Mouse (Mus musculus): ENCODE data around the gene Olfr1340.
A peak's percentile ranks its signal among the peaks of the same experiment; 100 is the strongest.

The Olfr1340 gene

DNA sequence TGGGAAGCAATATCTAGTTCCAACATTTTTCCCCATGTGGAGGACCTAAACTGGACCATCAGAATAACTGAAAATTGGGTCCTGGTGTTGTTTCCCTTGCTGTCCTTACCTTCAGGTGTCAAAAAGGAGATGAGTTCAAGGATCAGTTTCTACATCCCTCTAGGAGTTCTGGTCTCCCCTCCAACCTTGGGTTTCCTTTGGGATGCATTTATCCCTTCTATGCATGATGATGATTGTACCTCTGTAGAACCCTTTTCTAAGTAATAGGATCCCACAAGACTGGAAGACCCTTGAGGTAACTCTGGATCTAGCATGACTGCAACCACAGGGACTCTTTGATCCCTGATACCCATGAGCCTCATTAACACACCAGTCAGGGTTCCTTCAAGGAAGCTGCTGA is at the start of gene Olfr1340:
Gene Olfr1340 (plus strand): TSS at position 301 of the 400 bp plus-strand sequence.
- DNase-seq (ENCODE audit: low read depth, low spot score) = no peak

DNA sequence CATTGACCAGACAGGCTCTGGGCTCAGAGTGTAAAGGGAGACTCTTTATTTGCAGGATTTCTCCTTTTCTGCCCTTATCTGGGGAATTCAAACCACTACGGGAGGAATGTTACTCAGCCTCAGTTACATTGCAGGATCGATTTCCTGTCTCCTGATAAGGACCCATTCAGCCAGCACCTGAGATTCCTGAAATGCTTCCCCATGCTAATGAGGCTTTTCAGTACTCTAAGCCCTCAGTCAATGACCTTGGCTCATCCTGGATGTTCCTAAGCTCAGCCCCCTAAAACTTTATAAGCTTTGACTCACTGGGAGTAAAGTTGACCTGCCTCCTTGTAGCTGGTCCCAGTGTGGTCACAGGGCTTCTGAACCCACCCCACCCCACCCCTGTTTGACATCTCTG is 32.9 kb upstream of the Olfr1340 start:
- DNase-seq (ENCODE audit: low read depth, low spot score) = no peak

DNA sequence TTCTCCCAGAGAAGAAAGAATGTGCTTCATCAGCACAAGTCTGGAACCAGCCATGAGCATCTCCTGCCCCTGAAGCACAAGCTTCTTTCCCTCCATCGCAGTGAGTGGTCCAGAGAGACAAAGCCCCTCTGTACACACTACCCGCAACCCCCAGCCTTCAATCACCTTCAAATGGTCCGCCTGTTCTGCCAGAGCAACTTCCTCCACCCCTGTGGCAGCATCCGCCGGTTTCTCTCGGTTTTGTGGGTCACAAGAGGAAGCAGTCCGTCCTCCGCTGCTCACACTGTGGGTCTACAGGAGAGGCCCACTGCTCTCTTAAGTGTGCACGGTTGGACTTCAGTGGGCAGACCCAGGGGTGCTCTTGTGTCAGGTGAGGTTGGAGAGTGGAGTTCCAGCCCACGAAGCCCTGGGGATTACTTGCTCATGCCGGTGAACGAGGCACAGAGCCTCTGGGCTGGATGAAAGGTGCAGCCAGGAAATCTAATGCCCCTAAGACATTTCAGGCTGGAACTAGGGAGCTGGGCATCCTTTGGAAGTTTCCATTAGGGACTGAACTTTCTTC is 27.4 kb upstream of the Olfr1340 start, which contains the start of gene Olfr1342:
Gene Olfr1342 (minus strand): TSS at position 345 of the 562 bp plus-strand sequence.
- DNase-seq (ENCODE audit: low read depth, low spot score) = no peak

DNA sequence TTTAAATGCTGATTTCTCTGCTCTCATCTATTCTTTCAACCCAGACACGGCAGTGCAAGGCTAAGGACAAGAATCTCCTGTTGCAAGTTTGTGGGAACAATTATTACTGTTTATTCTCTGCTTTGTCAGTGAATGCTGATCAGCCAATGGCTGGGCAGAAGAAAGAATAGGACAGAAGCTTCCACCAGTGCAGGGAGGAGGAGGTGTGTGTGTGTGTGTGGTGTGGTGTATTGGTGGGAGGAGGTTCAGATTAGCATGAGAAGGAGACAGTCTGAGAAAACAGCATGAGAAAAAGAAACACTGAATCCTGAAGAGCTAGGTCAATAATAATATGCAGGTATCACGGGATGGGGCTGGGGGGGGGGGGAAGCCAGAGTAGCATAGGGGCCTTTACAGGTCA is 26.1 kb upstream of the Olfr1340 start:
- DNase-seq (ENCODE audit: low read depth, low spot score) = no peak

DNA sequence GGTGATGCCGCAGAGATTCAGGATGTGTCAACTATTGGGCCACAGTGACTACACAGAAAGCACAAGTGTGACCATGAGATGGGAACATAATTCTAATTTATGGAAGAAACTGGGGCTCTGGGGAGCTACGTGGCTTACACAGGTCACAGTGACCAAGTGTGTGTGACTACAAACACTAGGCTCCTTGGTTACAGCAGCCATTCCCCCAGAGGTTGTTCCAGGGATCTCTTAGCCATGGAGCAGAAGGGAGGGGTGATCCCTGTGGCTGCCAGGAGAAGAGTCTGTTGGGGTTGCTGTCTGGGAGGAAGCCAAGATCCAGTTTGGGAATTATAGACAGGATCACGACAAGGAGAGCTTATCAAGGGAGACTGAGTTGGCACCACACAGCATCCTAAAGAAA is 16.7 kb upstream of the Olfr1340 start, which contains the start of gene Olfr1341:
Gene Olfr1341 (plus strand): TSS at position 301 of the 400 bp plus-strand sequence.
- DNase-seq (ENCODE audit: low read depth, low spot score) = no peak

DNA sequence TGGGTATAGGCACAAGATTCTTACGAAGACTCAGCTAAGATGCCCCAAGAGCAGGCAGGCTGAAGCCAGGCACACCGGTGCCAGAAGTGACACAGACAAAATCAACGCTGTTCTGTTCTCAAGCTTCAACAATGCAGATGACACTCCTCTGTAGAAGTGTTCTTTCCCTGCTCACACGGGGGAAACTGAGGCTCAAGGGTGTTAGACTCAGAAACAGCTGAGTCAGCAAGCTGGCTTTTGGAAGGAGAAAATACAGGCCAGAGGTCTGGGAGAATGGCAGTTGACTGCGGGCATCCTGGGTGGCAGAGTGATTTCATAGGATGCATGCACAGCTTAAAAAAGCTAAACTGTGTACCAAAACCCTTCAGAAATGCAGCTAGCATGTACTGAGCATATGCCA is 11.9 kb upstream of the Olfr1340 start:
- no peak for DNase-seq (ENCODE audit: low read depth, low spot score)

DNA sequence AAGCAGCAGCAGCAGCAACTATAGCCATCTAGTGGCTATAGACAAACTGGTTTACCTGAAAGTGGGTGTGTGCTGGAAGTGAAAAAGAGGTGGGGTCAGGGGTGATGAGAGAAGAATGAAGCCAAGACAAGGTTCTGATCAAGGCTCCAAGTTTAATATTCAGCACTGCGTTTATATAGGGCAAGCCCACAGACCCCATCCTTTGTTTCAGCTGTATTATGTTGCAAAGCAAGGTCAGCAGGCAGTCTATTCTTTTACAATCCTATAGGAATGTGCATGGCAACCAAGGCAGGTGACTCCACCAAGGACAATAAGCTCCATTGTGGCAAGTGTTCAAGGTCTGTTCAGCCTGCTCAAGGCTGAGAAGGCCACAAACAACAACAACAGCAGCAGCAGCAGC is 8.3 kb upstream of the Olfr1340 start:
- DNase-seq (ENCODE audit: low read depth, low spot score) = no peak

DNA sequence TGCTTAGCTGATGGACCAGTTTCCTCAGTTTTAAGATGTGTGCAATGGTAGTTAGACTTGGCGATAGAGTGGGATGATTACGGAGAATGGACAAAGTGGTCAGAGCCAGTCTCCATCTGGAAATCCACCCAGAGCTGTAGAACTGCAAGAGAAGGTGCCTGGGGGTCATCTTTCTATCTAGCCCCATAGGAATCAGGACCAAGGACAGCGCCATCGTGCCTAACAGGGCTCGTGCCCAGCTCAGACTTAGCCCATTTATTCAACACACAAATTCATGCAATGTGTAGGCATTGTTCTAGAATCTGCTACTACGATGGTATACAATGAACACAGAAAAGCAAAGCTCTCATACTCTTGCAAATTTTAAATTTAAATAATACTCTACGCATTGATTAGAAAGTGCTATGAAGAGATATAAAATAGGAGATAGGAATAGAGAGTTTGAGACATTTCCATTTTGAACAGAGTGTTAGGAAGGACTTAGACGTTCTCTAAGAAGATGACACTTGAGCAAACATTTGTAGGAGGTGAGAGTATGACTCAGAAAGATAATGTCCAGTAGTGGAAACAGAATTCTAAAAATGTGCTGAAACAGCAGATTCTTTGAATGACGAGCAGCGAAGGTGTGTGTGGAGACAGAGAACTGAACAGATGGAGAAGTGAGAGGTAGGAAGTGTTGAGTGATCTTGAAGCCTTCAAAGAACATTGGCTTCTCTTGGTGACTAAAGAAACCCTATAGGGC is 2.0 kb downstream of the Olfr1340 start:
- DNase-seq (ENCODE audit: low read depth, low spot score) = peak; percentile 70

DNA sequence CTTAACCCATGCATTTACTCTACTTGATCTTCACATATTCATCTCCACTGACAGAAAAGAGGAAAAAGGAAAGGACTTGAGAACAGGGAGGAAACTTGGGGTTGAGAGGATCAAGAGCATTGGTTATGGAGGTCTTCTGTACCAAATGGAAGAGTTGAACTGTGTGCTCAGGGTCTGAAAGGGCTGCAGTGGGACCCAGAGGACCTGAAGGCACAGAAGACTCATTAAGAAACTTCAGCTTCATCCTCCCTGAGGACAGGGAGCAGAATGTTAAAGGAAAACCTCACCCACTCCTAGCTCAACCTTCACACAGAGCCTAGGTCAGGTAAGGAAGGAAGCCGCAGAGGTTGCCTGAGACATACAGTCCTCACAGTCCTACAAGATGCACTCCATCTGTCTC is 11.9 kb downstream of the Olfr1340 start, which contains the start of gene Olfr1339:
Gene Olfr1339 (plus strand): TSS at position 301 of the 400 bp plus-strand sequence.
- no peak for DNase-seq (ENCODE audit: low read depth, low spot score)

DNA sequence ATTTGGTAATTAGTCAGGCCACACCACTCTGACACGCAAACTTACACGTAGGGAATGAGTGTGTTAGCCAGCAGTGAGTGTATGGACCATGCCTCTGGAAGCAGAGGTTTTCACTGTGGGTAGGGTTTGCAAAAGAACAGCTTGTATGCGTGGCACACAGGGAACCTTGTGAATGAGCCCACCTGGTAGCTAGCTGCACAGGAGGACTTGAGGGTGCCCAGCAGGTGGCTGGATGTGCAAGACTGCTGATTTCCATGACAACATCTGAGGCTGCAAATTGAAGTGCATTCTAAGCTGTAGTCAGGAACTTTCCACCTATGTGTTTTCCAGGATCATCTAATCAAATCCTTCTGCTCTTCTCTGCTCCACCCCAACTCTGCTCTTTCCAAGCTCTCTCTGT is 19.6 kb downstream of the Olfr1340 start:
- DNase-seq (ENCODE audit: low read depth, low spot score) = no peak

DNA sequence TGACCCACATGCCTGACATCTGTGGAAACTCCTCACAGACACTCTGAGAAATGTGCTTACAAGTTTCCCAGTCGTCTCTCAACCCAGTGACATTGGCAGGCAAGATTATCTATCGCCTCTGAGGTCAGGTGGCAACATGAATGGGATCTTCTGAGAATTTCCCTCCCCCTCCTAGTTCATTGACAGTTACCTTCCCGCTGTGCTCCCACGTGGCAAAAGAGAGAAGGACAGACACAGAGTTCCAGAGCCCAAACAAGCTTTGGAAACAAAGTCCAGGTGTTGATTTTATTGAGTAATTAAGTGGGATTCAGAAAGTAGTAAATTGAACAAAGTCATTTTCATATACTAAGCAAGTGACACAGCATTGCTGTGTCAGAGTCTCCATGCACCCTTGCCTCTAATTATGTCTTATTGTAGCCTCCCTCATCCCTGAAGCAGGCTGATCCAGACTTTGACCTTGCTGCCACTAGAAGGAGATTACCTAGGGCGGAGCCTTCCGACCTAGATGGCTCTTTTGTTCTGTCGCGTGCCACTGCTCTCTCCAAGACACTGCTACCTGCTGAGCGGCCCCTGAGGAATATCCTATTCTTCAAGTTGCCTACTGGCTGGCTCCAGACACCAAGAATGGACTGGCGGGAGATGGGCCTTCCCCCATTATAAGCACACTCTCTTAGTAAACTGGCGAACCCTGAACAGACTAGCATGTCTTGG is 21.2 kb downstream of the Olfr1340 start:
- DNase-seq (ENCODE audit: low read depth, low spot score) = no peak

DNA sequence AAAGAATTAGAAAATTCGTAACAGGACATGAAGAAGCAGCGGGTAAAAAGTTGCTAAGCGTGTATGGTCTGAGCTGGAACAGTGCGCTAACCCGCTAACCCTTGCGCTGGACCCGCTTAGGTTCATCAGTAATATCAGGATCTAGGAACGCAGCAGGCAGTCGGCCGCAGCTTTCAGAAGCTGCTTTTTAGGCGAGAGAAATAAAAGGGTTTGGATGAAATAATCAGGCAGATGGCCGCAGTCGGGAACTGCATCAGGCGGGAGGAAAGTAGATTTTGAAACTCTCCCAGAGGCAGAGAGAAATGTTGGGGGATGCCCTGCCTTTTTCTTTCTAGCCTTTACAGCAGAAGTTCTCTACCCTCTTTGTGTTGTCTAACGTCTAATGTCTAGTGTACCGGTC is 21.9 kb downstream of the Olfr1340 start:
- no peak for DNase-seq (ENCODE audit: low read depth, low spot score)

DNA sequence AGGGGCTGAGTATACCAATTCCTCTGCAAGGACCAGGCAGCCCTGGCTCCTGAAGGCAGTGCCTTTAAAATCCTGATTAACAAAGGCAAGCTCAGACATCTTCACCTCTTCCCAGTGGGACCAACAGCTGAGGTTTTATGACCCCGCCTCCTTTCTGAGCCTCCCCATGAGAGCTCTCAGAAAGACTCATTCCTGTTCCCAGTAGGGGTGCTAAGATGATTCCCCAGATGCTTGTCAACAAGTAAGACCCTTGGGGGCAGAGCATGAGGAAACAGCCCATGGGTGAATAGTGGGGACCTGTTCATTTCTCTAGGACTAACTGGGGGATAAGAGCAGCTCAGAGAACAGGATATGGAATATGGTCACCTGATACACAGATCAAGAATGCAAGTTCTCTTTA is 38.7 kb downstream of the Olfr1340 start, which contains the start of gene Olfr1338:
Gene Olfr1338 (minus strand): TSS at position 101 of the 400 bp plus-strand sequence.
- DNase-seq (ENCODE audit: low read depth, low spot score) = no peak

All from forelimb bud, embryonic 11.5 days (tissue).